Mouse (Mus musculus) kidney, adult 2 months (tissue): ENCODE data around the gene Tlk2.

ENCODE experiments used
- CTCF ChIP-seq: fragments of 200-500 bp; conservative IDR thresholded peaks from 2 replicates; pipeline ENCODE4 v1.5.1; 2011; ENCODE audit warnings: low read depth, mild to moderate bottlenecking, control low read depth, low read length, moderate library complexity, mixed read lengths; ENCODE audit not compliant: insufficient read depth, insufficient read length
- POLR2A ChIP-seq: fragments of 200-500 bp; IDR thresholded peaks from one replicate; pipeline ENCODE4 v1.6.1; 2011; ENCODE audit warnings: low read depth, low read length, control low read depth

DNA sequence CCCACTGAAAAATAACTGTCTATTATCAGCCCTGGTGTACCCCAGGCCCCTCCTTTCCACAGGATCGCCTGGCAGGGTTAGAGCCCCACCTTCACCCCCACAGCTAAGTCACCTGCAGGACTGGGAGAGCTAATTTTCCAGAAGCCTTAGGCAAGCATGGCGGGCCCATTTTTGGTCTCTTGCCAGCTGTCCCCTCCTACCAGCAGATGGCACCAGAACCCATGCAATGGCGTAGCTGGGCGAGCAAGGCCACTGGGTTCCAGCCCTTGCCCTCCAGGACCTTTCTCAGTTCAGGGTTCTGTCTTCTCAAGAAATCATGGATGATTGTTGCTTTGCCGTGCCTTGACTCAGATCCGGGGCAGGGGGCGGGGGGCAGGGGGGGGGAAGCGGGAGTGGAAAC lies 153.9 kb downstream of the Tlk2 start:
- peak; percentile 69 for TF ChIP-seq CTCF
- no peak for TF ChIP-seq POLR2A
